Mouse (Mus musculus): ENCODE measurements around the gene Pigq. TPM values are rescaled to one million over a fixed set of nuclear protein-coding genes. Genes with fewer than 3 reads are reported as not detected.

Gene Pigq
- polyA plus RNA-seq, 1 experiment from 2014 or later = 61.2 TPM

- Histone ChIP-seq H3K27me3 (replicated peaks; ENCODE audit: control insufficient read depth, insufficient read depth, low read length) (no peaks in the 10 kb centered on the region), H3K4me1 (replicated peaks; ENCODE audit: control insufficient read depth, insufficient read depth, low read length) (peaks cover 19% of the 10 kb centered on the region), H3K4me3 (replicated peaks; ENCODE audit: low read length) (no peak overlapping the region), H3K27ac (ENCODE audit: low read length) (no peak overlapping the region), H3K9ac (replicated peaks; ENCODE audit: low read depth, low read length) (no peak overlapping the region), H3K9me3 (ENCODE audit: control insufficient read depth, low read length) (no peaks in the 10 kb centered on the region), H3K36me3 (ENCODE audit: control insufficient read depth, insufficient read depth) (no peaks in the 10 kb centered on the region), H3K4me2 (ENCODE audit: low read length) (no peak overlapping the region)
- WGBS = 86% methylated on average over 5 of the region's 5 CpGs
- ATAC-seq = no peak
Observed at GRCm38 (mm10) chr17:25980854-25981253, 36.1 kb upstream of the Pigq start.

DNA sequence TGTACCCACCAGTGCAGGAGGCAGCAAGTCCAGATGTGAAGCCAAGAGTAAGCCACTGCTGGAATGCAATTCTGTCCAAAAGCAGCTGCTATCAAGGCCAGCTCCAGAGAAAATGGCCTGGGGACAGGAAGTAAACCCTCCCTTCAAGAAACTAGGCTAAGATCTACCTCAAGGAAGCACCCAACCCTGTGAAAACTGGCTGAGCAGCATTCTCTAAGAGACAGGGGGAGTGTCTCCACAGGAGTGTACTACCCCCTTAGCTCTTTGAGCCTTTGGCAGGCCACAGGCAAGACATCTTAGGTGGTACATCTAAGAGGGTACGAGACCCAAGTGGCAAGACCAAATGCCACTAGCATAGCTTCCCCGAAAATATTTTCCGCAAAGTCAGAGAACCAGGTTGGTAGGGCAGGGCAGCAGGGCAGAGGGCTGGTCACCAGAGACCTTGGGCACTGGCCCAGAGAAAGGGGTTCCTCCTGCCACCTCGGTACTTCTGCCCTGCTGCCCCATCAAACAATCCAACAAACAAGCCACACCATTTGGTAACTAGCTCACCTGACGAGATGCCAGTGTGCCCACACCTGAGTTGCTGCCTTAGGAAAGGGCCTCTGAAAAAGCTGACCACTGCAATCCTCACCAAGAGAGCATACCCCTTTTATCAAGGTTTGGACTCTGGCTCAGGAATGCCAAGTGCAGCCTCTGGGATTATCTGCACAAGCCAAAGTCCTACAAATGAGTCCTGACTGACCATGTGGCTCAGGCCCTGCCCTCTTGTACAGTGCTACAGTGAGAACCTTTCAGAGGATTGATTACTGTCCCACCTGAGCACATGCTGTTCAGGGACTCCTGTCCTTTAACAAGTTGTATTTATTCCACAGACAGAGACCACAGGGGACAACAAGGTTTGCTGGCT, 35.3 kb upstream of the Pigq start:
- ATAC-seq = no peak

GRCm38 (mm10) chr17:25970954-25971707, 26.4 kb upstream of the Pigq start:
- Histone ChIP-seq H3K27me3 (replicated peaks; ENCODE audit: control insufficient read depth, insufficient read depth, low read length) (no peaks in the 10 kb centered on the region), H3K4me3 (replicated peaks; ENCODE audit: low read length) (no peak overlapping the region), H3K4me1 (replicated peaks; ENCODE audit: control insufficient read depth, insufficient read depth, low read length) (peaks cover 3% of the 10 kb centered on the region; the same call in 1 of the 2 replicates), H3K9ac (replicated peaks; ENCODE audit: low read depth, low read length) (no peak overlapping the region), H3K9me3 (ENCODE audit: control insufficient read depth, low read length) (no peaks in the 10 kb centered on the region), H3K36me3 (ENCODE audit: control insufficient read depth, insufficient read depth) (no peaks in the 10 kb centered on the region), H3K4me2 (ENCODE audit: low read length) (no peak overlapping the region), H3K27ac (ENCODE audit: low read length) (peak overlapping the region; percentile 34; the same call in 1 of the 2 replicates)
- ATAC-seq = no peak
- WGBS = 79% methylated on average over 4 of the region's 4 CpGs

More for the DNA sequence above, 35.3 kb upstream of the Pigq start:
- H3K27ac ChIP-seq (ENCODE audit: low read length) = no peak overlapping the region
- no peak overlapping the region for H3K9ac ChIP-seq (replicated peaks; ENCODE audit: low read depth, low read length)
- H3K4me2 ChIP-seq (ENCODE audit: low read length) = no peak overlapping the region
- H3K27me3 ChIP-seq (replicated peaks; ENCODE audit: control insufficient read depth, insufficient read depth, low read length) = no peaks in the 10 kb centered on the region
- no peak overlapping the region for H3K4me3 ChIP-seq (replicated peaks; ENCODE audit: low read length)
- H3K9me3 ChIP-seq (ENCODE audit: control insufficient read depth, low read length) = no peaks in the 10 kb centered on the region
- WGBS = 92% methylated on average over 5 of the region's 5 CpGs
- H3K4me1 ChIP-seq (replicated peaks; ENCODE audit: control insufficient read depth, insufficient read depth, low read length) = peaks cover 19% of the 10 kb centered on the region
- no peaks in the 10 kb centered on the region for H3K36me3 ChIP-seq (ENCODE audit: control insufficient read depth, insufficient read depth)

GRCm38 (mm10) chr17:25970448-25970847, 25.7 kb upstream of the Pigq start:
- 86% methylated on average over 9 of the region's 9 CpGs for WGBS
- peak; percentile 58 for ATAC-seq

GRCm38 (mm10) chr17:25968176-25968575, 23.4 kb upstream of the Pigq start:
- no peak overlapping the region for H3K4me2 ChIP-seq (ENCODE audit: low read length)
- WGBS = 86% methylated on average over 1 of the region's 1 CpGs
- H3K4me3 ChIP-seq (replicated peaks; ENCODE audit: low read length) = no peak overlapping the region
- no peak overlapping the region for H3K9ac ChIP-seq (replicated peaks; ENCODE audit: low read depth, low read length)
- no peak overlapping the region for H3K27ac ChIP-seq (ENCODE audit: low read length)
- H3K9me3 ChIP-seq (ENCODE audit: control insufficient read depth, low read length) = no peaks in the 10 kb centered on the region
- peaks cover 3% of the 10 kb centered on the region; the same call in 1 of the 2 replicates for H3K4me1 ChIP-seq (replicated peaks; ENCODE audit: control insufficient read depth, insufficient read depth, low read length)
- H3K27me3 ChIP-seq (replicated peaks; ENCODE audit: control insufficient read depth, insufficient read depth, low read length) = no peaks in the 10 kb centered on the region
- H3K36me3 ChIP-seq (ENCODE audit: control insufficient read depth, insufficient read depth) = no peaks in the 10 kb centered on the region
- ATAC-seq = no peak

More at GRCm38 (mm10) chr17:25970448-25970847, 25.7 kb upstream of the Pigq start:
- Histone ChIP-seq H3K4me2 (ENCODE audit: low read length) (no peak overlapping the region), H3K9ac (replicated peaks; ENCODE audit: low read depth, low read length) (no peak overlapping the region), H3K9me3 (ENCODE audit: control insufficient read depth, low read length) (no peaks in the 10 kb centered on the region), H3K27ac (ENCODE audit: low read length) (0 out of 2 replicates have a peak overlapping the region, but pooled peaks have one; percentile 34), H3K27me3 (replicated peaks; ENCODE audit: control insufficient read depth, insufficient read depth, low read length) (no peaks in the 10 kb centered on the region), H3K4me1 (replicated peaks; ENCODE audit: control insufficient read depth, insufficient read depth, low read length) (peaks cover 3% of the 10 kb centered on the region; the same call in 1 of the 2 replicates), H3K36me3 (ENCODE audit: control insufficient read depth, insufficient read depth) (no peaks in the 10 kb centered on the region), H3K4me3 (replicated peaks; ENCODE audit: low read length) (no peak overlapping the region)

- Histone ChIP-seq H3K4me1 (replicated peaks; ENCODE audit: control insufficient read depth, insufficient read depth, low read length) (peaks cover 3% of the 10 kb centered on the region; the same call in 1 of the 2 replicates), H3K36me3 (ENCODE audit: control insufficient read depth, insufficient read depth) (no peaks in the 10 kb centered on the region), H3K27ac (ENCODE audit: low read length) (no peak overlapping the region), H3K4me2 (ENCODE audit: low read length) (no peak overlapping the region), H3K4me3 (replicated peaks; ENCODE audit: low read length) (no peak overlapping the region), H3K9me3 (ENCODE audit: control insufficient read depth, low read length) (no peaks in the 10 kb centered on the region), H3K9ac (replicated peaks; ENCODE audit: low read depth, low read length) (no peak overlapping the region), H3K27me3 (replicated peaks; ENCODE audit: control insufficient read depth, insufficient read depth, low read length) (no peaks in the 10 kb centered on the region)
- 54% methylated on average over 3 of the region's 3 CpGs for WGBS
- ATAC-seq = no peak
Observed at GRCm38 (mm10) chr17:25967652-25968051, 22.9 kb upstream of the Pigq start.

- Histone ChIP-seq H3K9me3 (ENCODE audit: control insufficient read depth, low read length) (no peaks in the 10 kb centered on the region), H3K9ac (replicated peaks; ENCODE audit: low read depth, low read length) (no peak overlapping the region), H3K4me1 (replicated peaks; ENCODE audit: control insufficient read depth, insufficient read depth, low read length) (peaks cover 3% of the 10 kb centered on the region; the same call in 1 of the 2 replicates), H3K27ac (ENCODE audit: low read length) (no peak overlapping the region), H3K36me3 (ENCODE audit: control insufficient read depth, insufficient read depth) (no peaks in the 10 kb centered on the region), H3K4me2 (ENCODE audit: low read length) (no peak overlapping the region), H3K4me3 (replicated peaks; ENCODE audit: low read length) (no peak overlapping the region), H3K27me3 (replicated peaks; ENCODE audit: control insufficient read depth, insufficient read depth, low read length) (no peaks in the 10 kb centered on the region)
- ATAC-seq = no peak
- WGBS = 81% methylated on average over 7 of the region's 7 CpGs
Observed at GRCm38 (mm10) chr17:25964271-25964670, 19.5 kb upstream of the Pigq start.

DNA sequence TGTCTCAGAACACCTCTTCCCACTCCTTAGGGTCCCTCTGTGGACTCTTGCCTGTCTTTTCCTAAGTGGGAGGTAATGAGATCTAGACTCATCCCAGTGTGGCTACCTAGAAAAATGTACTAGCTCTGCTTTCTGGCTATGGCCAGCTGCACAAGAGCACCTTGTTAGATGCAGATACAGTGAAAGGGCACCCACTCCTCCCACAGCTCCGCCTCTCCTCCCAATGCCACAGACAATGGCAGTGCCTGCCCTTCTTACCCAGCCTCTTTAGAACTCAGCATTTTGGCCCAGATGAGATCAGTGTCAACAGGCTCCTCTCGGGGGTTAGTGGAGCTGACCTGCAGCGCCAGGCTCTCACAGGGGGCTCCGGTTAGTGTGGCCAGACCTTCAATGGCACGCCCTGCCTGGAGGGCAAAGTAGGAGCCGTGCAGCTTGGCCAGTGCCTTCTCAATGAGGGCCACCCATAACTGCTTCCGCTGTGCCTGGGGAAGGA, 17.7 kb upstream of the Pigq start:
- Histone ChIP-seq H3K36me3 (ENCODE audit: control insufficient read depth, insufficient read depth) (no peaks in the 10 kb centered on the region), H3K27ac (ENCODE audit: low read length) (no peak overlapping the region)
- 90% methylated on average over 7 of the region's 7 CpGs for WGBS

DNA sequence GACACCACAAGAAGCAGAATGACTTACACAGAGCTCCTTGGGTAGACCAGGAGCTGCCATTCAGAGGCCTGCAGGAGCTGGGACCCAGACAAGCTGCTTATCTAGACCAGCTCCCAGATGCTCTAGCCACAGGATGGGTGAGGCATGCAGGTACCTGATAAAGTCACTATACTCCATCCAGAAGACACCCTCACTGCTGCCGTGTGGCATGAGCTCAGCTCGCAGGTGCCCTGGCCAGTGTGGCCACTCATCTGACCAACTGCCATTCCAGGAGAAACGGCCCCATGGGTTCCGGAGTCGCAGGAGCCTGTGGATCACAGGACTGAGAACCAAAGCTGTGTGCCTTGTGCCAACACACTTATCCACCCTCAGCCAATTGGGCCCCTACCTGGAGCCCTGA, 16.8 kb upstream of the Pigq start:
- Histone ChIP-seq H3K36me3 (ENCODE audit: control insufficient read depth, insufficient read depth) (no peaks in the 10 kb centered on the region), H3K27me3 (replicated peaks; ENCODE audit: control insufficient read depth, insufficient read depth, low read length) (no peaks in the 10 kb centered on the region), H3K4me3 (replicated peaks; ENCODE audit: low read length) (no peak overlapping the region), H3K27ac (ENCODE audit: low read length) (no peak overlapping the region), H3K9me3 (ENCODE audit: control insufficient read depth, low read length) (no peaks in the 10 kb centered on the region), H3K4me1 (replicated peaks; ENCODE audit: control insufficient read depth, insufficient read depth, low read length) (0 out of 2 replicates have a peak, but pooled peaks cover 4% of the 10 kb centered on the region), H3K9ac (replicated peaks; ENCODE audit: low read depth, low read length) (no peak overlapping the region), H3K4me2 (ENCODE audit: low read length) (no peak overlapping the region)
- 98% methylated on average over 5 of the region's 5 CpGs for WGBS
- no peak for ATAC-seq

More for the DNA sequence above, 17.7 kb upstream of the Pigq start:
- H3K4me1 ChIP-seq (replicated peaks; ENCODE audit: control insufficient read depth, insufficient read depth, low read length) = 0 out of 2 replicates have a peak, but pooled peaks cover 4% of the 10 kb centered on the region
- ATAC-seq = no peak
- no peak overlapping the region for H3K4me3 ChIP-seq (replicated peaks; ENCODE audit: low read length)
- no peak overlapping the region for H3K9ac ChIP-seq (replicated peaks; ENCODE audit: low read depth, low read length)
- H3K27me3 ChIP-seq (replicated peaks; ENCODE audit: control insufficient read depth, insufficient read depth, low read length) = no peaks in the 10 kb centered on the region
- no peaks in the 10 kb centered on the region for H3K9me3 ChIP-seq (ENCODE audit: control insufficient read depth, low read length)
- H3K4me2 ChIP-seq (ENCODE audit: low read length) = no peak overlapping the region
